Mouse (Mus musculus) right cerebral cortex, postnatal 4 days (tissue): ENCODE data around the gene Pea15a.

Experiments
- DNase-seq: peaks from one replicate; pipeline ENCODE4 v3.0.0-alpha.2; 2022

Gene Pea15a

GRCm38 (mm10) chr1:172172381-172172780 is 34.2 kb downstream of the Pea15a start:
- DNase-seq, result no peak

DNA sequence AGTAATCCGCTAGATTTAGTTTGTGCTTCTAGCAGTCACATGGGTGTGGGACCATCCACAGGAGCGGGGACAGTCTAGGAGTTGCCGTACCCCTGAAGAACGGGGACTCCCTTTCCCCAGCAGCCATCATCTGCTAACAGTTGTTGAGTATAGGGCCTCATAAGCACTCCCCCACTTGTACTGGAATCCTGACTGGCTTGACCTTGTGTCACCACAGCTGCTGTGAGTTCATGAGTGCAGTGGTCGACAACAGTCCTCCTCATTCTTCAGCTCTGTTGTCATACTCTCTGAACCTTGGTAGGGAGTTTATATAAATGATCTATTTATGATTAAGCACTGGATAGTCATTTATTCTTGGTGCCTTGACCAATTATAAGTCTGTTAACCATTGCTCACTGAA is 36.8 kb downstream of the Pea15a start:
- DNase-seq, result no peak

- no peak for DNase-seq
Observed at GRCm38 (mm10) chr1:172167911-172168310, 38.7 kb downstream of the Pea15a start.

GRCm38 (mm10) chr1:172162959-172163358 is 43.6 kb downstream of the Pea15a start:
- DNase-seq, result no peak

GRCm38 (mm10) chr1:172162009-172162408 is 44.6 kb downstream of the Pea15a start:
- DNase-seq, result peak; percentile 6

DNA sequence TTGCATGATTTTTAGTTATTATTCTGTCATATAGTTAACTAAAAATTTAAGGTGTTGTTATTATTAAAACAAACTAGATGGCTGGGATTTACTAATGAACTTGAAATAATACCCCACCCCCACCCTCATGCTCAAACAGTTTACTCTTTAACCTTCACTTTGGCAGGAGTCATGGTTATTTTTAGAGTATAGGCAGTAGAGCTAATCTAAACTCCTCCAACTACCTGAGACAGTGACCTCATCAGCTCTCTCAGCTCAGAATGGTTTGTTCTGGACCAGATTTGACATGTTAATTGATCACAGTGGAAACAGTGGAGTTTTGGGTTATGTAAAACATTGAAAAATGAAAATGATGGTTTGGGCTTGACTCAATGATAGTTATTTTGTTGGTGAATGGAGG is 46.1 kb downstream of the Pea15a start:
- no peak for DNase-seq

DNA sequence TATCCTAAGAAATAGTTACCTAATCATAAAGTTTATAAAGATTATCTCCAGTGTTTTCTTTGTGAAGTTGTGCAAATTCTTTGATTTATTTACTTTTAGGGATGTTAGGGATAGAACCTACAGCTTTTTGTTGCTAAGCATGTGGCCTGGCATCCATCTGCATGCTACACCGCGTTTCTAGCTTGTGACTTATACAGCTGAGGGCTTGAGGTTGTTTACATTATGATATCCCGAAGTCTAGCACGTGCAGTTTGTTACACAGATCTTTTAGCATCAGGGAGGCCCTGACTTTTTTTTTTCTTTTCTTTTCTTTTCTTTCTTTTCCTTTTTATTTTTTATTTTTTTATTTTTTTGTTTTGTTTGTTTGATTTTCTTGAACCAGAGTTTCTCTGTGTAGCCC is 46.6 kb downstream of the Pea15a start:
- DNase-seq, result no peak

- no peak for DNase-seq
Observed at GRCm38 (mm10) chr1:172155518-172155917, 51.1 kb downstream of the Pea15a start.

DNA sequence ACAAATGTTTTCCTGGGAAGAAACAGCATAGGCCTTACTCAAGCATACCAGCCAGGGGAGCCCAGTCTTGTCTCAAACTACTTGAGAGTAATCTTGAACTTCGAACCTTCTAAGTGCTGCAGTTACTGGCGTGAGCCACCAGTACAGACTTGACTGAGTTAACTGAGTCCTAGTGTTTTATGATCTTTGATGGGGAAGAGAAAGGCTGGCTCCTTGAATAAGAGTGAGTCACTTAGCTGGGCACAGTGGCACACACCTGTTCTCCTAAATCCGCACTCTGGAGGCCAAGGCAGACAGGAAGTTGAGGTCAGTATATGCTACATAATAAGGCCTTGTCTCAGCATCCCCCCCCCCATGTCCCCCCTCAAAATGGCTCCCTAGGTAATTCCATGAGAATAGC is 52.1 kb downstream of the Pea15a start:
- DNase-seq, result no peak

- DNase-seq, result no peak
Observed at GRCm38 (mm10) chr1:172148955-172149815, 57.4 kb downstream of the Pea15a start.

- peak; percentile 19 for DNase-seq
Observed at GRCm38 (mm10) chr1:172148279-172148954, 58.2 kb downstream of the Pea15a start.

DNA sequence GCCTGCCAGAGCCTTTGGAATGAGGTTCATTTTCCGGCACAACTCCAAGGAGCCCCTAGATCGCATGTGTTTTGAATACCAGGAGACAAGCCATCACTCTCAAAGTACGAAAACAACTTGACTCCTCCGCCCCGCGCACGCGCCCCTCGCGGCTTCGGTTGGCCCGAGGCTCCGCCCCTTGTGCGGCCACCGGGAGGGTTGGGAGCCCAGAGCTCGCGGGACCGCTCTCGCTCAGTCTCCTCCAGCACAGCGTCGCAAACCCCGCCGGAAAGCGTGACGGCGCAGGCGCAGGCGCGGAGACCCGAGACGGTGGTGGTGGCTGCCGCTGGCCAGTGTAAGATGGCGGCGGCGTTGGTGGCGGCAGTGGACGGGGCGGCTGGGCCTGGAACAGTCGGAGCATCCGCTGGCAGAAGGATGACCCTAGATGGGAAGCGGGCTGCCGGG is 58.7 kb downstream of the Pea15a start, which contains the start of gene Dcaf8:
TSS of gene Dcaf8 (plus strand) at position 250 of the 444 bp plus-strand sequence.
- peak; percentile 94 for DNase-seq
